Mouse (Mus musculus) spleen, postnatal 36 days (tissue): ENCODE results near the gene Adck1.

Experiments
- DNase-seq, 2 experiments: peaks; one replicate each; pipeline ENCODE4 v3.0.0; 2022; ENCODE audit warnings: low spot score in 2 of 2, mixed read lengths in 1 of 2

Adck1 gene

DNA sequence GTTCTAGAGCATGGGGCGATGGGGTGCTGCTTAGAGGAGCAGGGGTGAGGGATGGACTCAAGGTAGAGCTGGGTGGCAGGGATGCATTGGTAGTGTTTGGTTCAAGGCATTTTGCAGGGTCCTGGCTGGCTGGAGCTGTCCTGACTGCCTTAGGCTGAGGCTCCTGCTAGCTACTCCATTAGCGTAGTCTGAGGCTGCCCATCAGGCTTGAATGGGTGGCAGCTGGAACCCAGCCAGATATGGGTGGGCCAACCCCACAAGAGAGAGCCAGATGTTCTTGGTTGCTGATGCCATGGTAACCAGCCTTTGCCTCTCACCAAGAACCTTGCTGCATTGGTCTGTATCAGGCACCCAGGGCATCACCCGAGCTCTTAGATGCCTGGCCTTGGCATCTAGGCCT, 66.6 kb downstream of the Adck1 start:
- no peak for DNase-seq

DNA sequence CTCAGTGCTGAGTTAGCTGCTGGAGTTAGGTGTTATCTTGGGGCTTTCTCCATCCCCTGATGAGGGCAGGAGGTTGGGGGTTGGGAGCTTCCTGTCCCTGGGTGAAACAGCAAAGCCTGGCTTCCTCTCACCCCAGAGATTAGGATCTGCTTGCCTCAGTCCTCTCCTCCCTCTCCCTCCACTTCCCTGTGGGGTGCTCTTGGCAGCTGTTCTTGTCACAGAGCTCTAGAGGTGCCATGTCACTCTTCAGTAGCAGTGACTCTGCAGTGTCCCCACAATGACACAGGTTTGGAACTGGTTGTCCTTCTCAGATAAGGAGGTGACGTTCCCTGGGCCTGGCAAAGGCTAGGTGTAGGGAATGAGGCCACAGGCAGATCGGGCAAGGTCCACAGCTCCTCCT, 68.4 kb downstream of the Adck1 start:
- no peak for DNase-seq

GRCm38 (mm10) chr12:88432277-88432676, 71.9 kb downstream of the Adck1 start:
- DNase-seq: no peak

DNA sequence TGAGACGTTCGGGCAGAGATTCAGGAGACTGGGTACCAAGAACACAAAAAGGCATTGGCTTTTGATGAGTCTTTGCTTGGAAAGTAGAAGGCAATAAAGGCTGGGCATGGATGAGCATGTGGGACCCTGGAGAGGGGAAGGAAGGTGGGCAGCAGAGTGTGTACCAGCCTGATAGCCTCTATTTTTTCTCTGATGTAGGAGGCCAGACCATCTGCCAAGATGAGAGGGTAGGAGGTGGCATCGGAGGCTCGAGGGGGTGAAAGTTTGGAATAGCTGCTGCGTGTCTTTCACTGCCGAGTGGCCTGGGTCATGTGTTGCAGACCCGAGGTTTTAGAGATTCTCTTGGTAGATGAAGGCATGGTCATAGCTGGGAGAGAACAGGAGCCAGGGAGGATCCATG, 72.8 kb downstream of the Adck1 start:
- DNase-seq: no peak

GRCm38 (mm10) chr12:88436962-88437750, 76.8 kb downstream of the Adck1 start:
- no peak for DNase-seq

- DNase-seq: no peak
Observed at GRCm38 (mm10) chr12:88441922-88442809, 81.8 kb downstream of the Adck1 start.

DNA sequence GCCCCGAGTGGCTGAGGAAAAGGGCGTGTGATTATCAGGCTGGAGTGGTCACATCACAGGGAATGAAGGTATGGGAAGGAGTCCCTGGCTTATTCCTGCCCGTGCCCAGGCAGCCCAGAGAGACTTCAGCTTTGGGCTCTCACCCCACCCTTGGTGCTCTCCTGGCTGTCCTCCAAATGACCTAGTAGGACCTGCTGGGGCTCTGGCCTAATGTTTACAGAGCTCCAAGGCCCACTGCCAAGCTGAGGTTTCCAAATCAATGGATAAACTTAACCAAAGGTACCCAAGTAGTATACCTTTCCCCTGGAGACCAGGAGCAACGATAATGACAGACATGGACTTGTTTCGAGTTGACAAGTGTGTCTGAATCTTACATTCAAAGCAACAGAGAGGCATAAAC, 83.7 kb downstream of the Adck1 start:
- no peak for DNase-seq

DNA sequence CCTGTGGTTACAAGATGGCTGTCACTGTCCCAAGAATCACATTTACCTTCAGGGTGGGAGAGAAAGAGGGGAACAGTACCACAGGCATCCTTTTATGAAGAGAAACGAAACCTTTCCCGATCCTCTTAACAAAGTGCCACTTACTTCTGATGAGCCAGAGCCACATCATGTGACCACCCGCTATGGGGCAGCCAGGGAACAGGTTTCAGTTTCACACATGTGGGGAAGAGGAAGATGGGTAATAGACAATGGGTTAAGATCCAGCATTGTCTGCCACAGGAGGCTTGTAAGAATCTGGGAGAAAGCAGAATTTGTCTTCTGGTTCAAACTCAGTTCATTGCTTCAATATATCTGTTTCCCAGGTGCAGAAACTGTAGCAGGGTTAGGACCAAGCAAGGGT, 85.1 kb downstream of the Adck1 start:
- DNase-seq: no peak

DNA sequence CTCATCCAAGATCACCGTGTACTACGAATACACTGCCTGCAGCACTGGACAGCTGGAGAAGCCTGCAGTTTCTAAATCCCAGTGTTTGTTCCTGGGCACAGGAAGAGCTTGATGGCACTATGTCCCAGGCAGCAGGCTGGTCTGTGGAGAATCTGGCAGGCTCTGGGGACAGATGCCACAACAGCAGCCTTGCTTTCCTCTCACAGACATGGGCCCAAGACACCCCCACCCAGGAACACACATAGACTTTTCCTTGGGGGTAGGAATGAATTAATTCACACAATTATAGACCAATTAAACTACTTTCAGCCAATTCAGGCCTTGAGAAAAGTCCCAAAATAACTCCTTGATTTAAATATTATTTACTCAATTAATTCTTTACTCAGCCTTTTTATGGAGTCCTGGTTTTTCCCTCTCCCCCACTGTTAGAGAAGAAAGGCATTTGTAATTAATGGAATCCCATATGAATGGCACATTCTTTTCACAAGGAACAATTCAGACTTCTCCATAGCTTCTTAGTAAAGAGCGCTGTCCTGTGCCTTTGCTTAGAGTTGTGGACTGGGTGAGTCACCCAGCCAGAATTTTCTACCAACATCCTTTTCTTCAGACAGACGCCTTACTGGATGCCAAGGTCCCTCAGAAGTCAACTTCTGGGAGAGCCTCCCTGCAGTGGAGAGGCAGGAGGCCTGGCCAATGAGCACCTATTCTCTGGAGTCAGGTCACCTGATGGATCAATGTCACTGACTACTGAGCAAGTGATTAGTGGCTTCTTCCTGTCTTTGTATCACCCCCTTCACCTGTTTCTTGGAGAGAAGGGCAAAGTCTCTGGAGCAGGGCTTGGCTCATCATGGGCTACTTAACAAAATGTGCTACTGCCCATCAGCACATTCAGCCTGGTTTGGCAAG, 90.6 kb downstream of the Adck1 start:
- DNase-seq: no peak

GRCm38 (mm10) chr12:88454701-88455410, 94.5 kb downstream of the Adck1 start:
- no peak for DNase-seq

DNA sequence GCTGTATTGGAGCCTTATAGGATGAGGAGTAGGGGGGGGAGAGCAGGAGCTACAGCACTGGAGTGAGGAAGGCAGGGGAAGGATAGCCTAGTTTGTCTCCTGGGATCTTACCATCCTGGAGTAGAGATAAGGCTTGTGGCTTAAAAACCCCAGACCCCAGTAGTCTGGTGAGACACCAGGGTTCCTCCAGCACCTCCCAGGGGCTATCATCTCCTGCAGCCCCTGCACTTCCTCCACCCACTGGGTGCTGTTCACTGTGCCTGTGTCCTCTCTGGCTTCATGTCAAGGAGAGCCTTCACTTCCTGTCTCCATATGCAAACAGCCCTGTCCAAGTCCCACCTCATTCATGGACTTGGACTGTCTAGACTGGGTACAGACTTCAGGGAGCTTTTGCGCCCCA, 96.7 kb downstream of the Adck1 start:
- no peak for DNase-seq

- DNase-seq: no peak
Observed at GRCm38 (mm10) chr12:88458936-88459335, 98.6 kb downstream of the Adck1 start.

- DNase-seq: no peak
Observed at GRCm38 (mm10) chr12:88459461-88459860, 99.1 kb downstream of the Adck1 start.

GRCm38 (mm10) chr12:88461026-88461425, 100.7 kb downstream of the Adck1 start:
- DNase-seq: no peak

GRCm38 (mm10) chr12:88463588-88464290, 103.4 kb downstream of the Adck1 start:
- DNase-seq: no peak

GRCm38 (mm10) chr12:88466801-88467200, 106.4 kb downstream of the Adck1 start:
- no peak for DNase-seq

DNA sequence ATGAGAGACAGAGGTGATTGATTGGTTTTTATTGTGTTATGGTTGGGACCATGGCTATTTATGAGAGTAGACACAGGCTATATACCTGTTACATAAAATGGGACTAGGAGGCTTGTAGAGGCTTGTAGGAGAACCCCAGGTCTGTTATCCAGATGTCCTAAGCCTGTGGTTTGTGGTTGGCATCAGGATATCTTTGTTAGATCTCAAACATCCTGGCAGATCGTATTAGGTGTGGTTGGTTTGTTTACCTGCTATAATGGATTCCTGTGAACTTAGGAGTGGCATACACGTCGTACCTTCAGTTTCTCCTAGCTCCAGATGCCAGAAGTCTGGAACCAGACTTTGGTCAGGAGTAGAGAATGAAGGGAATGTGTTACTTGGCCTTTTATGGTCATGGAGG, 106.9 kb downstream of the Adck1 start:
- DNase-seq: no peak

DNA sequence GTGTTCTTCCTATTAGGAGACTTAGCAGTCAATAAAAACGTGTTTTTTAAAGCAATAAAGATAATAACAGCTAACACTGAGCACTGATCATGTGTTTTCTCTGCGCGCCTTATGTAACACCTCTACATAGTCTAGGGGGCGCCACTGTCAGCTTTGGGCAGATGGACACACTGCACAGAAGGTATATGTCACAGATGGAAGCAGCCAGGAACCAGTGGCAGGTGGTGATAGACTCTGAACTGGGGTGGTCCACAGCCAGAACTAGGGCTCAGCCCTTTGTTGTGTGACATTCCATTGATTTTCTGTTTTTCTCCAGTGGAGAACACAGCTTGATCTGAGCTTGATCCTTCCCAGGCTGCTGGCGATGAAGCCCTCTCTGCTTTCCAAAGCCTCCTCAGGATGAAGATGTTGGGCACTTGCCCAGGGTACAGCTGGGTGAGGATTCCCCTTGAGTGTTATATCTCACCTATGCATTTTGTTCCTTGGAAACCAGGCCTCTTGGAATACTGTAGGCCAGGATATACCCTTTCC, 107.6 kb downstream of the Adck1 start:
- no peak for DNase-seq

GRCm38 (mm10) chr12:88468691-88469090, 108.3 kb downstream of the Adck1 start:
- DNase-seq: no peak

DNA sequence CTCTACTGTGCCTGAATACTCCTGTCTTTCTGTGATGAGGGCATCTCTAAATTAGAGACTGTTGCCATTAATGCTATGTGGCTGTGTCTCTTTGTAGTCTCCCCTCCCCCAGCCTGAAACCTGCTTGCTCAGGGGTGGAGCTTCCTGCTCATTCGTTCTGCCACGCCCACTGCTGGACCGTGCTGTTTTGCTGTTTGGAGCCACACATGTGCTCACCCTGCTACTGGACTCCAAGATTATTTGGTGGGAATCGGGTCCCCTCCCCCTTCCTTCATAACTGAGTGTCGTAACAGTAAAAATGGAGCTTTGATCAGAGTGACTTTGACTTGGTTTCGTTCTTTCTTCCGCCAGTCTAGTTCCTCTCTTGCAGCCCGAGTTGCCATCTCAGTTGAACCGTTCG, 111.5 kb downstream of the Adck1 start:
- DNase-seq: peak in 1 of 2 experiments; percentile 6
